8 mouse cellular contexts compared by ENCODE assay signal in genomic region chr14:16448269-16448987, GRCm38 (mm10).
DNase-seq lines count a peak whose midpoint lies in the region; ATAC-seq and TF ChIP-seq lines count a peak whose summit lies in the region.

No protein-coding gene starts in this region.

- intact Hi-C loops in heart, postnatal 10 days (cut with DNase I), result no loop called here
- intact Hi-C loops in left cerebral cortex, adult 2 months (cut with DNase I), result loop anchor here (5.0 to 10.0 kb wide), 2 partner anchors 124 to 396 kb away; no protein-coding TSS in a partner anchor

- no peak overlapping the region for H3K4me3 ChIP-seq in heart, embryonic 10.5 days
- no peak overlapping the region for H3K4me3 ChIP-seq in hindbrain, embryonic 15.5 days
- H3K4me3 ChIP-seq in midbrain, embryonic 11.5 days (ENCODE audit: low read depth, low read length), result no peak overlapping the region
- H3K4me3 ChIP-seq in left cerebral cortex, adult 2 months, result no peak overlapping the region

- peak; percentile 69 for ATAC-seq in hindbrain, embryonic 15.5 days (ENCODE audit: low FRiP score, low read depth)
- ATAC-seq in midbrain, embryonic 11.5 days (ENCODE audit: low FRiP score), result peak; percentile 74

- H3K36me3 ChIP-seq in heart, embryonic 10.5 days, result peaks cover 1% of the 10 kb centered on the region
- H3K36me3 ChIP-seq in hindbrain, embryonic 15.5 days, result no peaks in the 10 kb centered on the region
- no peaks in the 10 kb centered on the region for H3K36me3 ChIP-seq in midbrain, embryonic 11.5 days (ENCODE audit: control insufficient read depth, insufficient read depth, low read length)

- no peak overlapping the region for H3K27ac ChIP-seq in heart, embryonic 10.5 days
- no peak overlapping the region for H3K27ac ChIP-seq in hindbrain, embryonic 15.5 days (replicated peaks)
- H3K27ac ChIP-seq in midbrain, embryonic 11.5 days (ENCODE audit: low read depth, low read length), result no peak overlapping the region
- H3K27ac ChIP-seq in left cerebral cortex, adult 2 months, result no peak overlapping the region

- 54% methylated on average over 4 of the region's 4 CpGs for WGBS in heart, embryonic 10.5 days
- 41% methylated on average over 4 of the region's 4 CpGs for WGBS in hindbrain, embryonic 15.5 days
- WGBS in midbrain, embryonic 11.5 days, result 67% methylated on average over 4 of the region's 4 CpGs

- H3K9me3 ChIP-seq in heart, embryonic 10.5 days, result no peaks in the 10 kb centered on the region
- H3K9me3 ChIP-seq in hindbrain, embryonic 15.5 days, result no peaks in the 10 kb centered on the region
- no peaks in the 10 kb centered on the region for H3K9me3 ChIP-seq in midbrain, embryonic 11.5 days (ENCODE audit: control insufficient read depth, low read length)

- H3K9ac ChIP-seq in hindbrain, embryonic 15.5 days, result no peak overlapping the region
- H3K9ac ChIP-seq in midbrain, embryonic 11.5 days (ENCODE audit: low read length), result no peak overlapping the region

- H3K4me2 ChIP-seq in hindbrain, embryonic 15.5 days, result no peak overlapping the region
- no peak overlapping the region for H3K4me2 ChIP-seq in midbrain, embryonic 11.5 days

- H3K27me3 ChIP-seq in heart, embryonic 10.5 days (ENCODE audit: insufficient read depth, poor library complexity, severe bottlenecking), result no peaks in the 10 kb centered on the region
- no peaks in the 10 kb centered on the region for H3K27me3 ChIP-seq in hindbrain, embryonic 15.5 days
- H3K27me3 ChIP-seq in midbrain, embryonic 11.5 days (ENCODE audit: control insufficient read depth, insufficient read depth, low read length), result no peaks in the 10 kb centered on the region

- TF ChIP-seq CTCF in left cerebral cortex, adult 2 months (IDR thresholded peaks at IDR 0.05), result no peak

- peaks cover 13% of the 10 kb centered on the region; the same call in 1 of the 2 replicates for H3K4me1 ChIP-seq in heart, embryonic 10.5 days
- no peaks in the 10 kb centered on the region for H3K4me1 ChIP-seq in hindbrain, embryonic 15.5 days (replicated peaks)
- H3K4me1 ChIP-seq in midbrain, embryonic 11.5 days (ENCODE audit: control insufficient read depth, insufficient read depth, low read length), result no peaks in the 10 kb centered on the region

- DNase-seq in heart, embryonic 10.5 days (ENCODE audit: low spot score), result peak; percentile 91
- no peak for DNase-seq in heart, postnatal 10 days
- DNase-seq in embryo, embryonic 9.5 days (ENCODE audit: extremely low spot score), result peak; percentile 56
- no peak for DNase-seq in midbrain, embryonic 11.5 days (ENCODE audit: low spot score, missing footprints)
- no peak for DNase-seq in left cerebral cortex, adult 2 months (ENCODE audit: extremely low spot score in 1 of 2, low spot score in 2 of 2)
- no peak for DNase-seq in layer of hippocampus, postnatal 25 days (ENCODE audit: extremely low spot score in 1 of 2, low spot score in 1 of 2)
- no peak for DNase-seq in spleen, postnatal 4 days (ENCODE audit: low spot score in 2 of 2)

Comparison
In these comparisons a context has a peak if more than half of its experiments do, and no peak if none do; other contexts are left out.
1. DNase-seq: peak in heart, embryonic 10.5 days (single experiment) and embryo, embryonic 9.5 days (single experiment); none in heart, postnatal 10 days (0 of 2), midbrain, embryonic 11.5 days (single experiment), left cerebral cortex, adult 2 months (0 of 2), layer of hippocampus, postnatal 25 days (0 of 2) and spleen, postnatal 4 days (0 of 2).